Mouse (Mus musculus): ENCODE results near the gene Unc5a.

The Unc5a gene

DNA sequence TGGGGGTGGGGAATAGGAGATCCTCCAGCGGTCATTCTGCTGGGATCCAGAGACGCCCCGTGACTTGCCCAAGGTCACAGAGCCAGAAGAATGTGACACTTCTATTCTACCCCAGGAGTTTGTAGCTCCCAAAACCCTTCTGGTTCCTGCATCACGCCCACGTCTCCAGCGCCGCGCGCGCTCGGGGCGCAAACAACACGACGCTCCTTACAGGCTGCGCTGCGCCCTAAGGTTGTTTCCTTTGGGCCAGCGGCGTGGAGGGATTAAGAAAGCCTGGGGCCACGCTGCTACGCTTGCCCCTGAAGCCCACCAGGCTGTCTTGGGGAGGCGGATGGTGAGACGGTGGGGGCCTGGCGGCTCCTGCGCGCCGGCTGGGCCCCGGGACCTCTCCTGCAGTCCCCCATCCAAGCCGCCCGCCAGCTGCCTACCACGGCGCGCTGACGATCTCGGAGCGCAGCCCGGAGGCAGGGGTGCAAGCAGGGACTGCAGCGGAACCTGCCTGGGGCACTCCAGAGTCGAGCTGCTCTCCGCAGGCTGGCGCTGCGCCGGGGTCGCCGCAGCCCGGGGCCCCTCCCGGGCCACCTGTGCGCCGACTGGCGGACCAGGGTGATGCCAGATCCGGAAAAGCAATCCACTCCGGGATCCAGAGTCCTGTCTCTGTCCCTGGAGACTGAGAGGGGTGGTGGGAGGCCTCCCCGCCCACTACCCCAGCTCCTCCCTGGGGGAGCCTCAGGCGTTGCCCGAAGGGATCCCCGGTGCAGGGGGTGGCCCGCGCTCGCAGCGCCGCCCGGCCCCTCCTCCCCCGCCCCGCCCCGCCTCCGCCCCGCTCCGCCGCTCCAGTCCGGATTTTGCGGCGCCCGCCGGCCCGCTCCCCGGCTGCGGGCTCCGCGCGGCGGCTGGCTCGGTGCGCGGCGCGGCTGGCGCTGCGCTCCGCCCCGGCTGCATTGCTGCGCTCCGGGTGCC, at the start of gene Unc5a:
Gene Unc5a (plus strand): TSS at position 881 of the 963 bp plus-strand sequence.
- DNase-seq (ENCODE audit: low read depth in 1 of 2, low spot score in 2 of 2): no peak

- DNase-seq (ENCODE audit: low read depth in 1 of 2, low spot score in 2 of 2): no peak
These were observed 37.2 kb upstream of the Unc5a start for GRCm38 (mm10) chr13:54912053-54912452.

GRCm38 (mm10) chr13:54912894-54913621, 36.2 kb upstream of the Unc5a start:
- no peak for DNase-seq (ENCODE audit: low read depth in 1 of 2, low spot score in 2 of 2)

- DNase-seq (ENCODE audit: low read depth in 1 of 2, low spot score in 2 of 2): no peak
These were observed 32.6 kb upstream of the Unc5a start for GRCm38 (mm10) chr13:54916644-54917043.

GRCm38 (mm10) chr13:54918910-54919309, 30.3 kb upstream of the Unc5a start:
- DNase-seq (ENCODE audit: low read depth in 1 of 2, low spot score in 2 of 2): no peak

- no peak for DNase-seq (ENCODE audit: low read depth in 1 of 2, low spot score in 2 of 2)
These were observed 29.5 kb upstream of the Unc5a start for GRCm38 (mm10) chr13:54919666-54920065.

DNA sequence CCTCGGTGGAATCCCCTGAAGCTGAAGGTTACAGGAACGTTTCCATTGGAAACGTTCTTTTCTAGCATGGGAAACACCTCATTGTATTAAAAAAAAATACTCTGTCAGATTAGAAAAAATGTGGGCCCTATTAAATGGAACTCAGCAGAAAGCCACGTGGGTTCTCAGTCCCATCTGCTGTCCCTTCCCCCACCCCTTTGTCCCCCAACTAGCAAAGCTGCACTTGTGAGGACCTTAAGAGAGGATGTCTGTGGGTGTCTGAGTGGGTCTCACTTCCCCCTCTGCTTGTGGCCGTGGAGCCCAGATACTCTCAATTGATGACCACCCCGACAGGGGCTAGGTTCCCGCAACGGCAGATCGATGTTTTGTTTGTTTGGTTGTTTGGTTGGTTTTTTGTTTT, 27.5 kb upstream of the Unc5a start:
- DNase-seq (ENCODE audit: low read depth in 1 of 2, low spot score in 2 of 2): no peak

DNA sequence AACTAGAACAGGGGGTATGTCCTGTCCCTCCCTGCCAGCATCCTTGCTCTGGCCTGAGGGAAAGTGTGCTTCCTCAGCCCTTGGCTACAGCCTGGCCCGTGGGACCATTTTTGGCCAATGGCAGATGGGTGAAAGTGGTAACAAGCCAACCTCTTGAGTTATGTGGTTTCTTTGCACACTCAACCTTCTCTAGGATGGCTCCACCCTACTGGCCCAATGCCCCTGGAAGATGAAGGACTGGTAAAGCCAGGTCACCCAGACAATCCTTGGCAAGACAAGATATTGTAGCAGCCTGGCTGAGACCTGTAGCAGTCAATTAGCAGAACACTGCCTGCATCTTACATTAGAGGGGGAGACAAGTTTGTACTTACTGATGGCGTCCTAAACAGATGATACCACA, 25.5 kb upstream of the Unc5a start:
- DNase-seq (ENCODE audit: low read depth in 1 of 2, low spot score in 2 of 2): no peak

DNA sequence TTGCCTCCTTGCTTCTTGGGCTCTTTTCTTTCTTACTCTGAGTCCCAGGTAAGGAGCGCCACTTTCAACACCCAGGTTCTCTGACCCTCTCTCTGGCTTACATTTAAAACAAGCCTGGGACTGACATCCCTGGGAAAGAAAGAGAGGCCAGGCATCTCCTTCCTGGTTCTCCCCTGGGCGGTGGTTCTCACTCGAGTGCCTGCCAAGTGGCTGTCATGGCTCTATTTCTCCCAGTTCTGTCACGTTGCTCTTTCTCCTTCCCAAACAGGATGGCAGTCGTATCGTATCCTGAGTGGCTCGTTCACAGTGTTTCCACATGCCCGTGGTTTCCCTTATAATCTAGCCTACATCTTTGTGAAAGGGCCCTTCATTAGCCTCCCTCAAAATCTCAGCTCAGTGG, 23.7 kb upstream of the Unc5a start:
- no peak for DNase-seq (ENCODE audit: low read depth in 1 of 2, low spot score in 2 of 2)

DNA sequence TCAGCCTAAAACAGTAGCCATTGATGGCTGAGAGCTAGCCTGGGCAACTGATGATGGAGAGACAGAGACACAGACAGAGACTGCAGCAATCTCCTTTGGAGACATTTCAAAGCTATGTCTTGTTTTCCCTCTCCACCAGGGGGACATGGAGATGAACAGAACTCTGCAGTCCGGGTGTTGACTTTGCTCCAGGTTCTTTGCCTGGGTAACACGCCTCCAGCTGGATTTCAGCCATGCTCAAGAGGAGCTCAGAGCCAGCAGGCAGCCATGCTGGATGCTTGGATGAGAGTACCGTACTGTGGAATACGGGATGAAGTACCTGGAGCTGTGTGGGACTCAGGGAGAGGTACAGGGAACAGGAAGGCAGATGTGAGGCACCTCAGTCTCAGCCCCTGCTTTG, 22.6 kb upstream of the Unc5a start:
- DNase-seq (ENCODE audit: low read depth in 1 of 2, low spot score in 2 of 2): no peak

- no peak for DNase-seq (ENCODE audit: low read depth in 1 of 2, low spot score in 2 of 2)
These were observed 19.1 kb upstream of the Unc5a start for GRCm38 (mm10) chr13:54930123-54930522.

DNA sequence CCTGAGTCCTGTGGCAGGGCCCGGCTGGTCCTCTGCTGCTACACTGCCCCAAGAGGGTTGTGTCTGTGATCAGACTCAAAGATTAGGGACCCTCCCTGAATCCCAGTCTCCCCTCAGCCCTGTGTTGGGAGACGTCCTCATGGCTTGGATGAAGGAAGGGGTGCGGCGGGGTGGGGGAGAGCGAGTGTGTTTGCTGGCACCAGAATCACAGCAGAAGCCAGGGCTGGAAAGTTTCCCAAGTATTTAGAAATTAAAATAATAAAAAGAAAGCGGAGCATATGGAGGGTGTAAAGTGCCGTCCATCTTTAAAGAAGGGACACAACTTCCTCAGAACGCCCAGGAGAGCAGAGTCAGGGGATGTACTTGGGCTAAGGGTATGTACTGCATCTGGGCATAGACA, 14.3 kb upstream of the Unc5a start:
- no peak for DNase-seq (ENCODE audit: low read depth in 1 of 2, low spot score in 2 of 2)

DNA sequence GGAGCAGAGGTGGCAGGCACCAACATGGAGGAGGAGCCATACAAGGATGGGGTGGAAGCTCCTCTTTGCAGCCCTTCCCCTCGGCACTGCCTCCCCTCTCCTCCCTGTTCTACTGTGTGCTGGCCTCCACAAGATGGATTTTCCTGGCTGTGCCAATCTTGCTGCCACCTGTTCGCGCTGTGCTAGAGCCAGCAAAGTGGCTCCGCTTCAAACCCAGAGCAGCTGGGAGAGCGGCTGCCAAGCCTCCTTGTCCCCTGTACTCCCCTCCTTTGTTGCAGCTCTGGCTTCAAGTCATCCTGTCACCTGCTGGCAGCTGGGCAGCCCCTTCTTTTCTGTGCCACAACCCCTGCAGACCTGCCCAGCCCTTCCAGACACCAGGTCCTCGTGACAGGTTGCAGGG, 13.0 kb upstream of the Unc5a start:
- no peak for DNase-seq (ENCODE audit: low read depth in 1 of 2, low spot score in 2 of 2)

GRCm38 (mm10) chr13:54937885-54938284, 11.3 kb upstream of the Unc5a start:
- DNase-seq (ENCODE audit: low read depth in 1 of 2, low spot score in 2 of 2): no peak

DNA sequence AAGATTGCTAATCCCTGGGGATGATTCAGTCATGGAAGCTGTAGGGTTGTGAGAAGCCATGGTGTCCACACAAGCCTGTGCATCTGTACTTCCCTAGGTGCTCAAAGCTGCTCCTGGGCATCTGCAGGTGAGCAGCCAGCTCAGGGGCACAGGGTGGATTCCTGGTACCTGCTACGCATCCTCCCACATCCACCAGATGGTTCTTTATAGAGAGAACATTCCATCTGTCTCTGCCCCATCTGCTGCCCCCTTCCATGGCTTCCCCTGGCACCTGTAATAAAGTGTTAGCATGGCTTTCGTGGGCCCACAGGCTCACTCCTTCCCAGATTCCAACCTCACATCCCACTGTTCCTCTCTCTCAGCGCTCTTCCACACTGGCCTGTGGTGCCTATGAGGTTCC, 10.7 kb upstream of the Unc5a start:
- DNase-seq (ENCODE audit: low read depth in 1 of 2, low spot score in 2 of 2): no peak

DNA sequence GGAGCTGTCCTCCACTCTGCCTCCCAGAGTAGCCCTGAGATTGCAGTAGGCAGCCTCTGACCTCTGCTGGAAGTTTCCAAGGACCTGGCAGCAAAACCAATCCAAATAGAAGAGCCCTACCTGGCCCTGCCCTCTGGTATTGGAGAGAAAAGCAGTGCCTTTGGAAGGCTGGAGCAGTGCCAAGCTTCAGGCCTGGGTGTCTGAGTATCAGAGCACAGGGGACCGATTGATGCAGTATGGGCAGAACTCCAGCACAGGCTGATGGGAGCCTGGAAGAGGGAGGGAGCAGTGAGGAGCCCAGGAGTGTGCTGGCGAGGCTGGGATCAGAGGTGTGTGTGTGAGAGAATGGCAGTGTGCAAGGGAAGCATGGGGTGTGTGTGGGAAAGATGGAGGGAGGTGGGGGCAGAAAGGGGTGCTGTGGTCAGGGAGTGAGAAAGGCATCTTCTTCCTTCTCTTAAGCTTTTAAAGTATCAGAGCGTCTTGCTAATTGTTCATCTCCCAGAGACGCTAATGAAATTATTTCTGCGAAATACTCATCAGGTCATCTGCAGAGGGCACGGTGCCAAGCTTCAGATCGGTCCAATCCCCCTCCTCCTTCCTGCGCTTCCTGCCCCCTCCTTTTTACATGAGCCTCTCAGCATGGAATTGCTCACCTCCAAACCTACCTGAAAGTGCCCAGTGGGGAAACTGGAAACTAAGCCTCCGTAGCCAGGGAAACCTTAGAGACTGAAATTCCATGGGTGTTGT, 4.6 kb upstream of the Unc5a start:
- no peak for DNase-seq (ENCODE audit: low read depth in 1 of 2, low spot score in 2 of 2)

- DNase-seq (ENCODE audit: low read depth in 1 of 2, low spot score in 2 of 2): no peak
These were observed 3.9 kb upstream of the Unc5a start for GRCm38 (mm10) chr13:54945332-54945731.

DNA sequence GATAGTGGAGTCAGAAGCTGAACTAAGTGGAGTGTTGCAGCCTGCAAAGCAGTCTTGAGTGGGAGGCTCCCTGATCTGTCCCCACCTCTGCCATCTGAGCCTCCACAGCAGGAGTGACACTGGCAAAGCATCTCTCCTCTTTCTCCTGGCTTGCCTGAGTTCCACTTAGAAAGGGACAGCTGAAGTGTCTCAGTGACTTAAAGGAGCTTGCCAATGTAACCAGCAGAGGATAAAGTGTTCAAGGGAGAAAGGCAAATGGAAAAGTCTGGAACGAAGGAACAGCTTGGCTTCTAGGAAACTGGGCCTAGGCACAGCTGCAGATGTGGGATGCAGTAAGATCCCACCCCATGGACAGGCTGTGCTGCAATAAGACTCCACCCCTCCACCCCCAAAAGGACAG, 2.8 kb upstream of the Unc5a start:
- DNase-seq (ENCODE audit: low read depth in 1 of 2, low spot score in 2 of 2): no peak

- DNase-seq (ENCODE audit: low read depth in 1 of 2, low spot score in 2 of 2): no peak
These were observed 381 bp downstream of the Unc5a start for GRCm38 (mm10) chr13:54949592-54949991.

GRCm38 (mm10) chr13:54950131-54950530, 920 bp downstream of the Unc5a start:
- no peak for DNase-seq (ENCODE audit: low read depth in 1 of 2, low spot score in 2 of 2)

DNA sequence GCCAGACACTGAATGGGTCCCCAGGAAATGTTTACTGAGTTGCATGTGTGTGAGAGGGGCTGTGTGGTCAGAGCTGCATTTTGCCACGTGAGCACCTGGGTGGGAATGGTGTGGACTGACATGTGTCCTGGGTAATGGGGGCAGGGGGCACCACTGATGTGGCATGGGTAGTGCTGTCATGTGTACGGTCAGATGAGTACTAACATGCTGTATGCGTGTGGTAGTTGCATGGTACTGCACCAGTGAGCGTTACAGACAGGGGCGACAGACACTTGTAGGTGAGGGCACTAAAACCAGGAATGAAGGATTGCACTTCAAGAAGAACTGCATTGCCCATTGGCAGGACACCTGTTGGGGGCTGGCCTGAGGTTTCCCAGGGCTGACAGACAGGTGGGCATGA, 2.0 kb downstream of the Unc5a start:
- no peak for DNase-seq (ENCODE audit: low read depth in 1 of 2, low spot score in 2 of 2)

DNA sequence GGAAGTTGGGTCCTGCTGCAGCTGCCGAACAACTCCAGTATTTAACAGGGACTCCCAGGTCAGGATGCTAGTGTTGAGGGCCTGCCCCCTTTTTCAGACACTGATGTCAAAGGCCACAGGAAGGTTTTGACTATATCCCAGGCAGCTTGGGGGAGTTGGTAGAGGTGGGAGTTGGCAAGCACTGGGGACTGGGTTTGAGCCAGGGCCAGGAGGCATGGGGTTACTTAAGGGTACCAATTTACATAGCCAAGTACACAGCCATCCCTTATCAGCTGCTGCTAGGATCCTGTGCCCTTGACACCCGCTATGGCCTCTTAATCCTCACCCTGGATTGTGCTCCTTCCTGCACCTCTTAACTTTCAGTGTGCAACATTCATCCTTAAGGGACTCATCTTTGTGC, 5.5 kb downstream of the Unc5a start:
- no peak for DNase-seq (ENCODE audit: low read depth in 1 of 2, low spot score in 2 of 2)
